Mouse (Mus musculus) cerebellum, adult 2 months (tissue): ENCODE results near the gene Rin3. TPM values are rescaled to one million over a fixed set of nuclear protein-coding genes. Genes with fewer than 3 reads are reported as not detected.
A peak's percentile ranks its signal among the peaks of the same experiment; 100 is the strongest.

Source experiments
- DNase-seq, 2 experiments: peaks; one replicate each; pipeline ENCODE4 v3.0.0; 2021
- H3K27ac ChIP-seq: fragments of 200-500 bp; 2 replicates; pipeline ENCODE4 v1.5.1; 2012; ENCODE audit warnings: low read length, control low read depth, inconsistent platforms; ENCODE audit not compliant: insufficient read depth
- H3K27me3 ChIP-seq: fragments of 200-500 bp; 2 replicates; pipeline ENCODE4 v1.6.1; 2012; ENCODE audit warnings: inconsistent platforms, mild to moderate bottlenecking, low read length, moderate library complexity; ENCODE audit not compliant: control insufficient read depth, insufficient read depth
- H3K4me1 ChIP-seq: fragments of 200-500 bp; 2 replicates; pipeline ENCODE4 v1.6.1; 2011; ENCODE audit warnings: low read length; ENCODE audit not compliant: control insufficient read depth, insufficient read depth
- H3K4me3 ChIP-seq: fragments of 200-500 bp; replicated peaks from 2 replicates; pipeline ENCODE3; 2011; ENCODE audit warnings: mild to moderate bottlenecking, low read depth, low read length, control low read depth; ENCODE audit not compliant: insufficient read depth
- CTCF ChIP-seq: fragments of 200-500 bp; IDR thresholded peaks from 2 replicates; pipeline ENCODE4 v1.5.1; 2011; ENCODE audit warnings: low read depth, mild to moderate bottlenecking, control low read depth, low read length, moderate library complexity, borderline replicate concordance; ENCODE audit not compliant: insufficient read depth
- POLR2A ChIP-seq: fragments of 200-500 bp; IDR thresholded peaks from 2 replicates; pipeline ENCODE4 v1.6.1; 2011; ENCODE audit warnings: low read length, control low read depth, borderline replicate concordance; ENCODE audit not compliant: insufficient read depth
- WGBS: fragments of 180-500 bp; shearing (Covaris S2); methylation state at CpG from one replicate; pipeline ENCODE4 v1.1.7; 2018; 5-methylcytosine and 5-hydroxymethylcytosine counted together
- polyA plus RNA-seq: library from polyadenylated mRNA; depleted of rRNA; stranded (reverse); fragments of >200 nt; gene quantifications from 2 replicates; pipeline ENCODE4 v1.2.3, GENCODE M21; 2012

The Rin3 gene
- polyA plus RNA-seq, 1 experiment = 1.2 TPM

DNA sequence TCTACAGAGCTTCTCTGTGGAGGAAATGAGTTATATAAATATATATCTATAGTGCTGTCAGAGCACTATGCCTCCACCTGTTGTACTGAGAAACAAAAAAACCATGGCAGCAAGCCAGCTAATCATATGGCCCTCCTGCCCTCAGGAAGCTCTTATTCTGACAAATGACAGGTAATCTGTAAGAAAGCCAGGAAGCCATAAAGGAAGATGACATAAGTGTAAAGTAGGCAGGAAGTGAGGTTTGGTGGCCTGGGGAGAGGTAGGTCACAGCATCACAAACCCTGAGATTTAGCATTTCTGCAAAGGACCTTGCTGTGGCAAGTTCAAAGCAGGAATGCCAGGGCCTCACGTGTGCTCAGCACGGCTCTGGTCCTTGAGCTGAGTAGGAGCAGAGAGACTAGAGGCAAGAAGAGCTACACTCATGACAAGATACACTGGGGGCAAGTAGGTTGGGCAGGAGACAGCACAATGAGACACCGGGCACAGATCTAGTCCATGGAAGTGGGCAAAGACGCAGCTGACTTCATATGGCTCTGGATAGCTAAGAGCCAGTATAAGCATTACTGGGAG is 88.2 kb downstream of the Rin3 start:
- H3K27ac ChIP-seq = no peak overlapping the region
- no peaks in the 10 kb centered on the region for H3K27me3 ChIP-seq
- TF ChIP-seq POLR2A (no peak), CTCF (no peak)
- H3K4me3 ChIP-seq = no peak overlapping the region
- WGBS = 92% methylated on average over 4 of the region's 4 CpGs
- DNase-seq = no peak
- H3K4me1 ChIP-seq = no peaks in the 10 kb centered on the region

DNA sequence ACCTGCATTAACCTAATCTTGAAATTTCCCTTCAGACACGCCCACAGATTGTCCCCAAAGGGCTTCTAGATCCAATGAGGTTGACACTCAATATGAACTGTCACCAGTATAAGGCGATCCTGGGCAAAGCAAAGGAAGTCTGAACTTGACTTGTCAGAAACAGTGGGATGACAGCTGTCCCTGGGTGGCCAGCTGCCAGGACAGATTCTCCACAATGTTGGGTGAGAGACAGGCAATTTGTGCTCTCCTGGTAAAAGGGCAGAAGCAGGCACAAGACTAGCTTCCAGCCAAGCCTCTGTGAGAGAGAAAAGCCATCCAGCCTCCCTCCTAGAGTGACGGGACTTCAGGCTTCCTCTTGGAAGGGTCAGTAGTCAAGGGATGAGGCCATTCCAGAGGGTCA is 89.5 kb downstream of the Rin3 start:
- Histone ChIP-seq H3K27ac (no peak overlapping the region), H3K4me3 (no peak overlapping the region), H3K4me1 (no peaks in the 10 kb centered on the region), H3K27me3 (no peaks in the 10 kb centered on the region; the same call in 1 of the 2 replicates)
- TF ChIP-seq CTCF (no peak), POLR2A (no peak)
- DNase-seq = no peak
- WGBS = 61% methylated on average over 3 of the region's 3 CpGs

DNA sequence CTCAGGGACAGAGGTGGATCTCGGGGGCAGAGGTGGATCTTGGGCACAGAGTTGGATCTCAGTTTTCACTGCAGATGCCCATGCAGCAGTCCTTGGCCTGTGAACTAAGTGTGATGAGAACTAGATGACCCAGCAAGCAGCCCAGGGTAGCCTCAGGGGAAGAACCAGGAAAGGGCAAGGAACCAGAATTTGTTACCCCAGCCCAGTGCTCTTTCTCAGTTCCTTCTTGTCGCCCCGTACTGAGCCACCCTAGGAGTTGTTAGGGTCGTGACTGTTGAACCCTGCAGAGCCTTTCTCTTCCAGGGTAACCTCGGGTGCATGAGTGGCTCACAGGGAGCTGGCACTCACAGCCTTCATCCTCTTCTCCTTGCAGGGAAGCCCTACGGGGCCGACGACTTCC is 99.3 kb downstream of the Rin3 start:
- H3K27me3 ChIP-seq = no peaks in the 10 kb centered on the region
- no peak for TF ChIP-seq CTCF
- TF ChIP-seq POLR2A = no peak
- no peak overlapping the region for H3K4me3 ChIP-seq
- DNase-seq = no peak
- 79% methylated on average over 8 of the region's 8 CpGs for WGBS
- no peak overlapping the region for H3K27ac ChIP-seq
- no peaks in the 10 kb centered on the region for H3K4me1 ChIP-seq

DNA sequence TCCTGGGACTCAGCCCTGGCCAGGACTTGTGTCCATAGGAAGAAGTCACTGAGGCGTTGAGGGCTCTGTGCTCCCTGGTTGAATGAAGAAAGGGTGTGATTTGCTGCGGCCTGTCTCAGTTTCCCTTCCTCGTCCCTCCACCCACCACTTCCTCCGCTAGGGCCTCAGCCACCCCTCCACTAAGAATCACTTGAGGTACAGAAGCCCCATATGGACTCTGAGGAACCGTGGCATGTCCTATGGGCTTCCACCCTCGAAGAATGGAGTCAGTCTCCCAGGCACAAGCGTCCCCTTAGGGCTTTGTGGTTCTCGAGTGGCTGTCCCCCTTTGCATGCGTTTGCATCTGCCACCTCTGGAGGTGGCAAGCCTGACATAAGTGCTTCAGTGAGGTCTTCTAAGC is 100.4 kb downstream of the Rin3 start:
- Histone ChIP-seq H3K4me3 (no peak overlapping the region), H3K4me1 (no peaks in the 10 kb centered on the region), H3K27ac (no peak overlapping the region), H3K27me3 (no peaks in the 10 kb centered on the region)
- TF ChIP-seq CTCF = no peak
- no peak for TF ChIP-seq POLR2A
- DNase-seq = no peak
- 89% methylated on average over 9 of the region's 9 CpGs for WGBS

DNA sequence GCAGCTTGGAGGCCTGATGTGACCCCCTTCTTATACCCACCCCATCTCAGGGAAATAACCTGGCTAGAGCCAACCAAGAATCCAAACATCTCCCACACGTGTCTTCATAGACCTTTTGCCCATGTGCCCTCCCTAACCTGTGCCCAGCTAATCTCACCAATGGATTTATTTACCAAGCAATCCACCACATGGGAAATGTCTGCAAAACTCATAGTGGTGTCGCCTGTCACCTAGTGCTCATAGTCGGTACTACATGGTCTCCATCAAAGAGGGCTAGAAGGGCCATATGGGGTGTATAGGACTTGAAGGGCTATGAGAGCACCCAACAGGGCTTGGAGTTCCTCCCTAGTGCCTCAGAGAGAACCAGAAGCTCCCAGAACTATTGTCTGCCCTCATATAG is 102.0 kb downstream of the Rin3 start:
- peak; percentile 80 for TF ChIP-seq CTCF
- no peak for TF ChIP-seq POLR2A
- Histone ChIP-seq H3K27ac (no peak overlapping the region), H3K27me3 (no peaks in the 10 kb centered on the region), H3K4me1 (no peaks in the 10 kb centered on the region), H3K4me3 (no peak overlapping the region)
- DNase-seq = peak; percentile 31 to 48
- WGBS = 10% methylated on average over 3 of the region's 3 CpGs

DNA sequence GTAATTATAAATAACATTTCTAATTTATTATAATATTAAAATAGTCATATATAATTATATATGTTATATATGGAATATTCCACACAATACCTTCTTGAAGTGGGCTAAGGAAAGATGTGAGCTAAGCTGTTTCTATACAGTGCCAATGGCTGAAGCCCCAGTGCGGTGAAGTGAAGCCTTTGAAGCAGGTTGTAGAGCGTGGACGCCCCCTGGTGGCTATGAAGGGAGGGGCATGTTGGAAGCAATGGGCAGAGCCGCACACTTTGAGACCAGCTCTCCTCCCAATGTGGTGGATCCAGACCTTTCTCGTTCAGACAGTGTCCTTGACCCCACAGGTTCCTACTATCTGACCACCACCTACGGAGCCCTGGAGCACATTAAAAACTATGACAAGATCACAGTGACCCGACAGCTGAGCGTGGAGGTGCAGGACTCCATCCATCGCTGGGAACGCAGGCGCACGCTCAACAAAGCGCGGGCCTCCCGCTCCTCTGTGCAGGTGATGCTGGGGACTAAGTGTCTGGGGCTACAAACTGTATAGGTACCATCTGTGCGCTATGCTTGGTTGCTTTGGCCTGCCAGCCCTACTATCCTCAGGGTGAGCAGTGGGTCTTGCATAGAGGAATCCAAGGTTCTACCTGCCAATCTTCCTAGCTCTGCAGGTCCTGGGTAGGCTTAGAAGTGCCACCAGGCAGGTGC is 104.5 kb downstream of the Rin3 start:
- no peak overlapping the region for H3K4me3 ChIP-seq
- TF ChIP-seq POLR2A (no peak), CTCF (peak; percentile 98)
- no peak overlapping the region for H3K27ac ChIP-seq
- DNase-seq = peak; percentile 78 to 89
- no peaks in the 10 kb centered on the region for H3K27me3 ChIP-seq
- WGBS = 52% methylated on average over 16 of the region's 16 CpGs
- no peaks in the 10 kb centered on the region for H3K4me1 ChIP-seq

DNA sequence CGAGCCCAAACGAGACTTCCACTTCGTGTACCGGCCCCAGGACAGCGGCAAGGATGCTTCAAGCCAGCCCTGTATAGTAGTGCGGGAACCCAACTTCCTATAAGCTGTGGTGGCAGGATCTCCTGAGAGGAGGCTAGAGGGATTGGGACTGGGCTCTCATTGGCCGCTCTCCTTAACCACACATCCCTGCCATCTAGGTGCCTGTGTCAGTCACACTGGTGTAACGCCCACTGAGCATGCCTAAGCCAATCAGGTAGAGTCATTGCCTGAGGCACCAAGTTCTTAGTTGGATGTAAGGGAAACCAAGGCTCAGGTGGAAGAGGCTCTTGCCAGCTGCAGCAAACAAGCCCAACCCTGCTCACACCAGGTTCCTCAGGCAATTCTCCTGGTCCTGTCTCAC is 107.2 kb downstream of the Rin3 start:
- no peak for DNase-seq
- no peaks in the 10 kb centered on the region for H3K27me3 ChIP-seq
- no peaks in the 10 kb centered on the region for H3K4me1 ChIP-seq
- H3K27ac ChIP-seq = no peak overlapping the region
- 25% methylated on average over 8 of the region's 8 CpGs for WGBS
- no peak overlapping the region for H3K4me3 ChIP-seq
- TF ChIP-seq CTCF (no peak), POLR2A (no peak)

DNA sequence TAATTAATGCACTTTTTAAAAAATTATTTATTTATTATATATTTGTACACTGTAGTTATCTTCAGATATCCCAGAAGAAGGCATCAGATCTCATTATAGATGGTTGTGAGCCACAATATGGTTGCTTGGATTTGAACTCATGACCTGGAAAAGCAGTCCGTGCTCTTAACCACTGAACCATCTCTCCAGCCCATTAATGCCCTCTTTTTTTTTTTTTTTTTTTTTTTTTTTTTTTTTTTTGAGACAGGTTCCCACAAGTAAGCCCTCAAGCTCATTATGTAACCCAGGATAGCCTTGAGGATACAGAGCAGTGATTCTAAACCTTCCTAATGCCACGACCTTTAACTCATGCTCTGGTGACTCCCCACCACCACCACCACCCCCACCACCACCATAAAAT is 108.3 kb downstream of the Rin3 start:
- Histone ChIP-seq H3K27me3 (no peaks in the 10 kb centered on the region), H3K4me3 (no peak overlapping the region), H3K4me1 (peaks cover 4% of the 10 kb centered on the region; the same call in 1 of the 2 replicates), H3K27ac (no peak overlapping the region)
- DNase-seq = no peak
- TF ChIP-seq POLR2A = no peak
- no peak for TF ChIP-seq CTCF
- 78% methylated on average over 2 of the region's 2 CpGs for WGBS
